Mouse (Mus musculus) cortical plate, adult 2 months (tissue): ENCODE results near the gene Eva1b.

Source experiments
- CTCF ChIP-seq: fragments of 200-500 bp; IDR thresholded peaks from 2 replicates; pipeline ENCODE4 v1.5.1; 2011; ENCODE audit warnings: mild to moderate bottlenecking, control low read depth, low read length; ENCODE audit not compliant: insufficient read depth; ENCODE audit errors: extremely low read depth
- POLR2A ChIP-seq: fragments of 200-500 bp; IDR thresholded peaks from 2 replicates; pipeline ENCODE4 v1.6.1; 2011; ENCODE audit warnings: mild to moderate bottlenecking, low read length, control low read depth; ENCODE audit not compliant: insufficient read depth; ENCODE audit errors: extremely low read depth

DNA sequence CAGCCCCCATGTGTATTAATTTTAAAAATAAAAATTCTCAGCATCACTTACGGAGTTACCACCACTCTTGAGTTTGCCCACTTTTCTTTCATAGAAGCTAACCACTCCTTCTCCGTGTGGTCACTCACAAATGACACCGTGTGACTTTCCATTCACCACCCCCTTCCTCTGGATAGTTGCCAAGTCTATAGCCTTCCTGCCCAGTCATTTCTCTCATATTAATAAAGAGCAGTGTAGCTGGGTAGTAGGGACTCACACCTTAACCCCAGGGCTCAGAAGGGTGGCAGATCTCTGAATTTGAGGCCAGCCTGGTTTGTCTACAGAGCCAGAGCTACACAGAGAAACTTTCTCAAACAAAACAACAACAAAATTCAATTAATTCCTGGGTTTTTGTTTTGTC, 49.9 kb downstream of the Eva1b start:
- TF ChIP-seq POLR2A (no peak), CTCF (no peak)
